Mouse (Mus musculus): ENCODE measurements around the gene Svbp. TPM values are rescaled to one million over a fixed set of nuclear protein-coding genes. Genes with fewer than 3 reads are reported as not detected.
A peak's percentile ranks its signal among the peaks of the same experiment; 100 is the strongest.

Gene Svbp
- polyA plus RNA-seq, 2 experiments: 51.2 to 116 TPM

GRCm38 (mm10) chr4:119247462-119248235 lies 52.5 kb downstream of the Svbp start:
- Histone ChIP-seq H3K9me3 (ENCODE audit: control insufficient read depth, low read length) (no peaks in the 10 kb centered on the region), H3K27me3 (ENCODE audit: control insufficient read depth, insufficient read depth, low read length) (no peaks in the 10 kb centered on the region), H3K4me1 (replicated peaks; ENCODE audit: control insufficient read depth in 2 of 2, insufficient read depth in 2 of 2, low read length in 1 of 2) (no peaks in the 10 kb centered on the region), H3K4me2 (ENCODE audit: low read depth) (no peak overlapping the region), H3K9ac (replicated peaks) (no peak overlapping the region), H3K27ac (no peak overlapping the region), H3K4me3 (ENCODE audit: insufficient read depth in 1 of 2, low read depth in 2 of 2, low read length in 2 of 2) (no peak overlapping the region), H3K36me3 (replicated peaks; ENCODE audit: control insufficient read depth, insufficient read depth, low read depth) (no peaks in the 10 kb centered on the region)
- WGBS (ENCODE audit: insufficient replicate concordance): 34% methylated on average over 13 of the region's 13 CpGs
- no peak for DNase-seq (ENCODE audit: low read depth in 3 of 3, low spot score in 3 of 3)
- peak; percentile 38; the same call in 1 of the 2 replicates for ATAC-seq (ENCODE audit: insufficient read depth)
- TF ChIP-seq CTCF (IDR thresholded peaks at IDR 0.05; ENCODE audit: low read depth): peak; percentile 94
- TF ChIP-seq EP300 (IDR thresholded peaks at IDR 0.05; ENCODE audit: low read depth): no peak

- no peaks in the 10 kb centered on the region for H3K27me3 ChIP-seq (ENCODE audit: control insufficient read depth, insufficient read depth, low read length)
Measured at GRCm38 (mm10) chr4:119248407-119248965, 53.4 kb downstream of the Svbp start.

More at GRCm38 (mm10) chr4:119248407-119248965, 53.4 kb downstream of the Svbp start:
- 73% methylated on average over 11 of the region's 11 CpGs for WGBS (ENCODE audit: insufficient replicate concordance)
- DNase-seq (ENCODE audit: low read depth in 3 of 3, low spot score in 3 of 3): no peak
- TF ChIP-seq CTCF (IDR thresholded peaks at IDR 0.05; ENCODE audit: low read depth) (no peak), EP300 (IDR thresholded peaks at IDR 0.05; ENCODE audit: low read depth) (no peak)
- H3K4me2 ChIP-seq (ENCODE audit: low read depth): no peak overlapping the region
- H3K36me3 ChIP-seq (replicated peaks; ENCODE audit: control insufficient read depth, insufficient read depth, low read depth): no peaks in the 10 kb centered on the region
- no peak for ATAC-seq (ENCODE audit: insufficient read depth)
- H3K9ac ChIP-seq (replicated peaks): no peak overlapping the region
- H3K27ac ChIP-seq: no peak overlapping the region
- H3K4me1 ChIP-seq (replicated peaks; ENCODE audit: control insufficient read depth in 2 of 2, insufficient read depth in 2 of 2, low read length in 1 of 2): no peaks in the 10 kb centered on the region
- no peaks in the 10 kb centered on the region for H3K9me3 ChIP-seq (ENCODE audit: control insufficient read depth, low read length)
- H3K4me3 ChIP-seq (ENCODE audit: insufficient read depth in 1 of 2, low read depth in 2 of 2, low read length in 2 of 2): no peak overlapping the region

Other genes starting within 250 kb of the Svbp start
- not detected in 2 replicates for gene Lao1, start 233.7 kb upstream of the Svbp start, polyA plus RNA-seq (2012; rRNA removed)
- gene Lao1, start 233.7 kb upstream of the Svbp start, polyA plus RNA-seq (2014; fragmentation: Nextera tagmentation; extraction: Ambion mirVana): not detected in 2 replicates
- 173 and 192 TPM in 2 replicates for gene Slc2a1, start 86.6 kb upstream of the Svbp start, polyA plus RNA-seq (2012; rRNA removed)
- 259 and 296 TPM in 2 replicates for gene Slc2a1, start 86.6 kb upstream of the Svbp start, polyA plus RNA-seq (2014; fragmentation: Nextera tagmentation; extraction: Ambion mirVana)
- 2.6 and 3.3 TPM in 2 replicates for gene Zfp691, start 21.1 kb upstream of the Svbp start, polyA plus RNA-seq (2012; rRNA removed)
- 1.5 and 2.3 TPM in 2 replicates for gene Zfp691, start 21.1 kb upstream of the Svbp start, polyA plus RNA-seq (2014; fragmentation: Nextera tagmentation; extraction: Ambion mirVana)
- gene Ermap, start 5.3 kb upstream of the Svbp start, polyA plus RNA-seq (2012; rRNA removed): 158 and 191 TPM in 2 replicates
- gene Ermap, start 5.3 kb upstream of the Svbp start, polyA plus RNA-seq (2014; fragmentation: Nextera tagmentation; extraction: Ambion mirVana): 300 and 349 TPM in 2 replicates
- gene Tmem269, start 22.9 kb downstream of the Svbp start, polyA plus RNA-seq (2012; rRNA removed): 0.05 TPM in 1 of 2 replicates, not detected in the other
- gene Tmem269, start 22.9 kb downstream of the Svbp start, polyA plus RNA-seq (2014; fragmentation: Nextera tagmentation; extraction: Ambion mirVana): not detected in 2 replicates
- 2.2 and 3.1 TPM in 2 replicates for gene AU022252, start 37.4 kb downstream of the Svbp start, polyA plus RNA-seq (2012; rRNA removed)
- 12.7 and 12.8 TPM in 2 replicates for gene AU022252, start 37.4 kb downstream of the Svbp start, polyA plus RNA-seq (2014; fragmentation: Nextera tagmentation; extraction: Ambion mirVana)
- 7.5 and 9.1 TPM in 2 replicates for gene P3h1, start 37.6 kb downstream of the Svbp start, polyA plus RNA-seq (2012; rRNA removed)
- 7.5 and 7.9 TPM in 2 replicates for gene P3h1, start 37.6 kb downstream of the Svbp start, polyA plus RNA-seq (2014; fragmentation: Nextera tagmentation; extraction: Ambion mirVana)
- not detected in 2 replicates for gene Cldn19, start 60.1 kb downstream of the Svbp start, polyA plus RNA-seq (2012; rRNA removed)
- not detected in 2 replicates for gene Cldn19, start 60.1 kb downstream of the Svbp start, polyA plus RNA-seq (2014; fragmentation: Nextera tagmentation; extraction: Ambion mirVana)
- gene Ybx1, start 99.3 kb downstream of the Svbp start, polyA plus RNA-seq (2012; rRNA removed): 135 and 250 TPM in 2 replicates
- 297 and 335 TPM in 2 replicates for gene Ybx1, start 99.3 kb downstream of the Svbp start, polyA plus RNA-seq (2014; fragmentation: Nextera tagmentation; extraction: Ambion mirVana)
- gene Ppih, start 125.2 kb downstream of the Svbp start, polyA plus RNA-seq (2012; rRNA removed): 42.3 and 52.2 TPM in 2 replicates
- gene Ppih, start 125.2 kb downstream of the Svbp start, polyA plus RNA-seq (2014; fragmentation: Nextera tagmentation; extraction: Ambion mirVana): 76.0 and 80.8 TPM in 2 replicates
- gene Ccdc30, start 220.2 kb downstream of the Svbp start, polyA plus RNA-seq (2012; rRNA removed): 0.15 and 0.41 TPM in 2 replicates
- gene Ccdc30, start 220.2 kb downstream of the Svbp start, polyA plus RNA-seq (2014; fragmentation: Nextera tagmentation; extraction: Ambion mirVana): 0.96 and 1.2 TPM in 2 replicates
- 5.0 and 6.5 TPM in 2 replicates for gene Ppcs, start 227.1 kb downstream of the Svbp start, polyA plus RNA-seq (2012; rRNA removed)
- 14.4 and 15.5 TPM in 2 replicates for gene Ppcs, start 227.1 kb downstream of the Svbp start, polyA plus RNA-seq (2014; fragmentation: Nextera tagmentation; extraction: Ambion mirVana)
- 0.04 and 0.06 TPM in 2 replicates for gene Zmynd12, start 227.5 kb downstream of the Svbp start, polyA plus RNA-seq (2012; rRNA removed)
- 0.15 TPM in 2 replicates for gene Zmynd12, start 227.5 kb downstream of the Svbp start, polyA plus RNA-seq (2014; fragmentation: Nextera tagmentation; extraction: Ambion mirVana)